Mouse (Mus musculus) ES-E14 (cell line): ENCODE results near the gene Ebna1bp2. TPM values are rescaled to one million over a fixed set of nuclear protein-coding genes. Genes with fewer than 3 reads are reported as not detected.

Experiments used
- DNase-seq: peaks from one replicate; pipeline ENCODE4 v3.0.0-alpha.2; 2013; ENCODE audit warnings: low read depth, low spot score
- H3K27ac ChIP-seq: 2 replicates; pipeline ENCODE4 v1.5.1; 2012; ENCODE audit warnings: low read depth, mild to moderate bottlenecking, low read length, moderate library complexity, mixed read lengths; ENCODE audit not compliant: poor library complexity, insufficient read depth, severe bottlenecking
- H3K36me3 ChIP-seq: 2 replicates; pipeline ENCODE4 v1.6.1; 2012; ENCODE audit warnings: mild to moderate bottlenecking, low read length, moderate library complexity, mixed read lengths; ENCODE audit not compliant: control insufficient read depth, poor library complexity, insufficient read depth, severe bottlenecking
- H3K4me1 ChIP-seq, 2 experiments: fragments of 150-350 bp in 1 of 2; sonication (generic) in 1 of 2; 2 replicates each; pipeline ENCODE4 v1.6.1; 2012; ENCODE audit warnings: low read length in 2 of 2, mild to moderate bottlenecking in 1 of 2, mixed read lengths in 1 of 2; ENCODE audit not compliant: control insufficient read depth in 2 of 2, insufficient read depth in 2 of 2, poor library complexity in 1 of 2
- H3K4me3 ChIP-seq, 2 experiments: fragments of 150-350 bp in 1 of 2; sonication (generic) in 1 of 2; 2 replicates each; pipeline ENCODE4 v1.5.1; 2012; ENCODE audit warnings: low read length in 2 of 2, low read depth in 1 of 2, mild to moderate bottlenecking in 1 of 2, mixed read lengths in 1 of 2; ENCODE audit not compliant: insufficient read depth in 1 of 2, poor library complexity in 1 of 2, severe bottlenecking in 1 of 2
- H3K9ac ChIP-seq: 2 replicates; pipeline ENCODE4 v1.6.1; 2012; ENCODE audit warnings: low read depth, mild to moderate bottlenecking, low read length, mixed read lengths; ENCODE audit not compliant: poor library complexity, insufficient read depth, severe bottlenecking
- H3K9me3 ChIP-seq: fragments of 150-350 bp; sonication (generic); 2 replicates; pipeline ENCODE4 v1.6.1; 2012; ENCODE audit warnings: low read depth, mild to moderate bottlenecking, low read length; ENCODE audit not compliant: control insufficient read depth, insufficient read depth
- CHD2 ChIP-seq: IDR thresholded peaks from 2 replicates; pipeline ENCODE4 v1.6.1; 2014; ENCODE audit warnings: mild to moderate bottlenecking, low read depth, low read length, inconsistent platforms
- HCFC1 ChIP-seq: IDR thresholded peaks from 2 replicates; pipeline ENCODE4 v1.6.1; 2012; ENCODE audit warnings: low read length, inconsistent platforms, borderline replicate concordance; ENCODE audit not compliant: insufficient read depth
- MAFK ChIP-seq: IDR thresholded peaks from 2 replicates; pipeline ENCODE4 v1.6.1; 2014; ENCODE audit warnings: mild to moderate bottlenecking, low read depth, low read length, inconsistent platforms; ENCODE audit not compliant: insufficient read depth
- ZC3H11A ChIP-seq: IDR thresholded peaks from 2 replicates; pipeline ENCODE4 v1.6.1; 2012; ENCODE audit warnings: low read depth, mild to moderate bottlenecking, inconsistent platforms, low read length, borderline replicate concordance
- ZNF384 ChIP-seq: IDR thresholded peaks from 2 replicates; pipeline ENCODE4 v1.6.1; 2012; ENCODE audit warnings: low read depth, low read length, inconsistent platforms
- in situ Hi-C, 2 experiments: fragments of 600-800 bp; cut with MboI; formaldehyde crosslinking; loops; one replicate each; pipeline ENCODE4 v1.15.1; 2025; ENCODE audit warnings: low sequenced_read_pairs in 2 of 2, inconsistent platforms in 1 of 2; ENCODE audit not compliant: unreplicated experiment in 2 of 2
- total RNA-seq: library from RNA; depleted of rRNA; stranded (reverse); fragments of 300-350 nt; gene quantifications from 2 replicates; pipeline ENCODE4 v1.2.3, GENCODE M21; 2012; rRNA removed

Ebna1bp2 gene
- total RNA-seq, 1 experiment: 182 TPM

DNA sequence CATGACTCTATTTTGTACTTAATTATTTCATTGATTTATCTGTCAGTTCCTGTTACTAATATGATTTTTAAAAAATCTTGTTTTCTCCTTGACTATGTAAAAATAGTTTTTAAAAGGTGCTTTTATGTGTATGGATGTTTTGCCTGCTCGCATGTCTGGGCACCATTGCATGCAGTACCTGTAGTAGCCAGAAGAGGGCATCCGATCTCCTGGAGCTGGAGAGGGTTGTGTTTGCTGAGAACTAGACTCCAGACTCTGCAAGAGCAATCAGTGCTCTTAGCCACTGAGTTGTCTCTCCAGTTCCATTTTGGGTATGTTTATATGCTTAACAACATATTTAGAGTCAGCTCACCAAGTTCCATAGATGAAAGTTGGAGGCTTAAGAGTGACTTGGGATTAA, 24.6 kb downstream of the Ebna1bp2 start:
- Histone ChIP-seq H3K9ac (no peak overlapping the region), H3K4me1 (no peaks in the 10 kb centered on the region), H3K4me3 (no peak overlapping the region), H3K27ac (no peak overlapping the region), H3K9me3 (no peaks in the 10 kb centered on the region), H3K36me3 (no peaks in the 10 kb centered on the region)
- peak; percentile 66 for DNase-seq
- TF ChIP-seq ZNF384 (no peak), MAFK (no peak), ZC3H11A (no peak), HCFC1 (no peak), CHD2 (no peak)
- in situ Hi-C loops: loop anchor here in 1 of 2 experiments (25.0 kb wide), 1 partner anchor 517 kb away; the partner anchor contains the start of gene Zfp691

- H3K36me3 ChIP-seq: no peaks in the 10 kb centered on the region
- DNase-seq: no peak
- in situ Hi-C loops: loop anchor here in 1 of 2 experiments (25.0 kb wide), 1 partner anchor 304 kb away; the partner anchor contains the start of gene Lao1
- no peak for TF ChIP-seq MAFK
- no peak within 1 kb of the TSS for H3K27ac ChIP-seq
- no peak within 1 kb of the TSS for H3K9ac ChIP-seq
- no peaks in the 10 kb centered on the region for H3K4me1 ChIP-seq
- no peaks in the 10 kb centered on the region for H3K9me3 ChIP-seq
- H3K4me3 ChIP-seq: no peak within 1 kb of the TSS
Observed at GRCm38 (mm10) chr4:118658652-118659051, 38.1 kb downstream of the Ebna1bp2 start, which contains the start of gene Olfr62. Gene Olfr62, plus strand, starts transcription at chr4:118658952.

Other genes starting within 250 kb of the Ebna1bp2 start
- gene Szt2, start 211.5 kb upstream of the Ebna1bp2 start, total RNA-seq: 17.4 and 26.6 TPM in 2 replicates
- gene Med8, start 211.5 kb upstream of the Ebna1bp2 start, total RNA-seq: 56.5 and 74.1 TPM in 2 replicates
- gene Elovl1, start 192.7 kb upstream of the Ebna1bp2 start, total RNA-seq: 33.4 and 36.0 TPM in 2 replicates
- gene Cdc20, start 183.4 kb upstream of the Ebna1bp2 start, total RNA-seq: 296 and 322 TPM in 2 replicates
- not detected in 2 replicates for gene Mpl, start 163.3 kb upstream of the Ebna1bp2 start, total RNA-seq
- gene Tie1, start 130.7 kb upstream of the Ebna1bp2 start, total RNA-seq: 1.0 and 1.3 TPM in 2 replicates
- gene 2610528J11Rik, start 93.8 kb upstream of the Ebna1bp2 start, total RNA-seq: 3.2 and 8.8 TPM in 2 replicates
- gene Tmem125, start 76.8 kb upstream of the Ebna1bp2 start, total RNA-seq: 12.0 and 19.1 TPM in 2 replicates
- gene Cfap57, start within 50 bp of the Ebna1bp2 start, total RNA-seq: 0.16 and 0.18 TPM in 2 replicates
- not detected in 2 replicates for gene Olfr62, start 38.2 kb downstream of the Ebna1bp2 start, total RNA-seq
- gene Olfr1342, start 72.0 kb downstream of the Ebna1bp2 start, total RNA-seq: not detected in 2 replicates
- 0.04 TPM in 1 of 2 replicates, not detected in the other for gene Olfr1341, start 82.7 kb downstream of the Ebna1bp2 start, total RNA-seq
- gene Olfr1340, start 99.3 kb downstream of the Ebna1bp2 start, total RNA-seq: not detected in 2 replicates
- not detected in 2 replicates for gene Olfr1339, start 111.4 kb downstream of the Ebna1bp2 start, total RNA-seq
- gene Olfr1338, start 137.9 kb downstream of the Ebna1bp2 start, total RNA-seq: not detected in 2 replicates
- not detected in 2 replicates for gene Olfr1337, start 161.8 kb downstream of the Ebna1bp2 start, total RNA-seq
- not detected in 2 replicates for gene Olfr1335, start 189.1 kb downstream of the Ebna1bp2 start, total RNA-seq
- gene Olfr1333, start 215.5 kb downstream of the Ebna1bp2 start, total RNA-seq: not detected in 2 replicates
- gene Olfr1331, start 243.8 kb downstream of the Ebna1bp2 start, total RNA-seq: not detected in 2 replicates